Mouse (Mus musculus) erythroblast, embryonic 14.5 days (primary cell): ENCODE data around the gene P4ha2. TPM values are rescaled to one million over a fixed set of nuclear protein-coding genes. Genes with fewer than 3 reads are reported as not detected.
A peak's percentile ranks its signal among the peaks of the same experiment; 100 is the strongest.

Experiments
- H3K27me3 ChIP-seq: 2 replicates; pipeline ENCODE4 v1.6.1; 2012; ENCODE audit warnings: inconsistent platforms; ENCODE audit not compliant: control insufficient read depth
- H3K36me3 ChIP-seq: 2 replicates; pipeline ENCODE4 v1.6.1; 2012; ENCODE audit warnings: mild to moderate bottlenecking, inconsistent platforms; ENCODE audit not compliant: control insufficient read depth
- H3K4me1 ChIP-seq: 2 replicates; pipeline ENCODE4 v1.6.1; 2012; ENCODE audit warnings: inconsistent platforms; ENCODE audit not compliant: control insufficient read depth
- H3K4me3 ChIP-seq: replicated peaks from 2 replicates; pipeline ENCODE3; 2012; ENCODE audit warnings: moderate library complexity, mild to moderate bottlenecking, inconsistent platforms
- H3K9me3 ChIP-seq: 2 replicates; pipeline ENCODE4 v1.6.1; 2012; ENCODE audit warnings: low read length, inconsistent platforms, mixed read lengths; ENCODE audit not compliant: control insufficient read depth
- GATA1 ChIP-seq: IDR thresholded peaks from 2 replicates; pipeline ENCODE4 v1.6.1; 2012; ENCODE audit warnings: low read length, inconsistent platforms, mixed read lengths
- TAL1 ChIP-seq: IDR thresholded peaks from 3 replicates; pipeline ENCODE4 v1.6.1; 2012; ENCODE audit warnings: low read length, inconsistent platforms, mixed read lengths
- polyA plus RNA-seq: library from polyadenylated mRNA; stranded (reverse); fragments of >175 nt; gene quantifications from 2 replicates; pipeline ENCODE4 v1.2.3, GENCODE M21; 2012

The P4ha2 gene
- polyA plus RNA-seq, 1 experiment: not detected

DNA sequence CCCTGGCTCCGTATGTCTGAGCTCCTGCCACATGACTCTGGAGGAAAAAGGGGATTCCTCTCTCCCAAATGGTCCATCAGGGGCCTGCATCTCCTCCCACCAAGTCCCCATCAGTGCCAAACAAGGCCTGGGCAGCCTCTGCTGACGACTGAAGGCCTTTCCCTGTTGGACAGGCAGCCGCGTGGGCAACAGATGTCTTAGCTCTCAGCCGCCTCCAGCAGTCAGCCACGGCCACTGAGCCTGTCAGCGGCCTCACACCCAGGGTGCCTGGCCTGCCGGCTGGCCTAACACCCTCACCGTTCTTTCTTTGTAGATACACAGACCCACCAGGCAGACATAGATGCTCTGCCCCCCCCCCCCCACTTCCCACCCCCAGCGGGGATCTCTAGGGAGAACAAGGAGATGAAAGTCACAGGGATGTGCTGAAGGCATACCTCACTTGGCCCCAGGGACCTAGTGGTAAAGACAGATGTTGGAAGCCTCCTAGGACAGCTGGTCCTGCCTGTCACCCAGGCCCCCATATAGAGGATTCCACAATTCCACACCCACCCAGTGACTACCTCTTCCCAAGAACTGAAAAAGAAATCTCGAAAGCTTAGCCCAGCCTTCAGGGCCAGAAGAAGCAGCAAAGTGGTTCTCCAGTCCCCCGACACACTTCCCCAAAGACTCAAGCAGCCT, 32.4 kb upstream of the P4ha2 start:
- Histone ChIP-seq H3K36me3 (no peaks in the 10 kb centered on the region), H3K9me3 (no peaks in the 10 kb centered on the region), H3K4me3 (no peak overlapping the region), H3K27me3 (peaks cover 63% of the 10 kb centered on the region), H3K4me1 (no peaks in the 10 kb centered on the region; the same call in 1 of the 2 replicates)
- TF ChIP-seq GATA1 (no peak), TAL1 (no peak)

DNA sequence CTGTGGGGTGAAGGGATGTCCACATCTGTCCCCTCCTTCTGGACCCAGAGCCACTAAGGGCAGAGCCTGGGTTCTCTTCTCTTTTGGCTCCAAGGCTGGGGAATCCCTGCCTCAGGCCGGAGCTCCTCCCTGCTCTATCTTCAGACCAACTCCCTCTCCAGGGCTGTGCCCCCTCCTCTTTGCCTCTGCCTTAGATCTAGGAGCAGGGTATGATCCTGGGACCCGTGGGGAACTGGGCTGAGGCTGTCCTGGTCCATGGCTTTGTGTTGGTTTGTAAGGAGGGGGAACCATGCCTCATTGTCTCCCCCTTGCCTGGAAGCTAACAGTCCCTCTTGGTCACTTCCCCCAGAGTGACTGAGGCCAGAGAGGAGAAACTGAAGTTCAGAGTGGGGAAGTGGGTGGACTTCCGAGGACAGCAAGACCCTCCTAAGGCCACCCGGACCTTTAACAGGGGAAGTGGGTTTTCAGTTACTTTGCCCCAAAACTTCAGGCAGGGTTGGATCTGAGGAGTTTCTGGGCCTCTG, 31.8 kb upstream of the P4ha2 start:
- Histone ChIP-seq H3K27me3 (peaks cover 63% of the 10 kb centered on the region), H3K4me3 (no peak overlapping the region), H3K4me1 (no peaks in the 10 kb centered on the region; the same call in 1 of the 2 replicates), H3K9me3 (no peaks in the 10 kb centered on the region), H3K36me3 (no peaks in the 10 kb centered on the region)
- TF ChIP-seq TAL1: no peak
- no peak for TF ChIP-seq GATA1

DNA sequence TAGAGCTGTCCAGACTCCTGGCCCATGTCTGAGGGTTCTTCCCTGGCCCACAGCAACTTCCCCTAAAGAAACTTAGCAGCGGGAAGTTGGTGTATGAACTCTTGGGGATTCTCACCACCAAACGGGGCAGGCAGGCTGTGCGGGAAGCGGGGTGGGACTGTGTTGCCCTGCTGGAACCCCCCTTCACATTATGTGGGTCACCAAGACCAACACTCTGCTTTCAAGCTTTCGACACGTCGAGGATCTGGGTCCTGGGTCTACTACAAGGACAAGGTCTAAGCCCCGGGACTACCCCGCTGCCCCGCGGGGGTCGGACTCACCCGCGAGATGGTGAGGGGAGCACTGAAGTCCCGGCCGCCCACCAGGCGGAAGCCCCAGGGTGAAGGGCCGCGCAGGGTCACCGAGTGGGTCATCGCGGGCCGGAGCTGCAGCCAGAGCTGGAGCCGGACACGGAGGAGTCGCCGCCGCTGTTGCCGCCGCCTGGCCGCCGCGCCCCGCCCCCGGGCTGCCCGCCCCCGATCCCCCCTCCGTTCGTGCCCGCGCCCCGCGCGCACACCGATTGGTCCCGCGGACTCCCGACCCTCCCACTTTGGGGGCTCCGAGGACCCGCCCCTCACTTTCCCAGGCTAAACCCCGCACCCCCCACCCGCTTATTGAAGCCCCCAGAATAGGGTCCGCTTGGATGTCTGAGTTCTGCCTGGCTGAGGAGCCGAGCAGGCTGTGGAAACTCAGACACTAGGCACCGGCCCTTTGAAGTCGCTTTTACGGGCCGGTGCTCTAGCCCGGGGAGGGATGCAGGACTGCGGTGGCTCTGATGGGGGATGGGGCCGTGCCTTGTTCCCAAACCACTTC, 31.1 kb upstream of the P4ha2 start, which contains the start of gene Pdlim4:
Gene Pdlim4 (minus strand): TSS at position 495 of the 852 bp plus-strand sequence.
- H3K27me3 ChIP-seq: peaks cover 66% of the 10 kb centered on the region
- no peaks in the 10 kb centered on the region; the same call in 1 of the 2 replicates for H3K4me1 ChIP-seq

DNA sequence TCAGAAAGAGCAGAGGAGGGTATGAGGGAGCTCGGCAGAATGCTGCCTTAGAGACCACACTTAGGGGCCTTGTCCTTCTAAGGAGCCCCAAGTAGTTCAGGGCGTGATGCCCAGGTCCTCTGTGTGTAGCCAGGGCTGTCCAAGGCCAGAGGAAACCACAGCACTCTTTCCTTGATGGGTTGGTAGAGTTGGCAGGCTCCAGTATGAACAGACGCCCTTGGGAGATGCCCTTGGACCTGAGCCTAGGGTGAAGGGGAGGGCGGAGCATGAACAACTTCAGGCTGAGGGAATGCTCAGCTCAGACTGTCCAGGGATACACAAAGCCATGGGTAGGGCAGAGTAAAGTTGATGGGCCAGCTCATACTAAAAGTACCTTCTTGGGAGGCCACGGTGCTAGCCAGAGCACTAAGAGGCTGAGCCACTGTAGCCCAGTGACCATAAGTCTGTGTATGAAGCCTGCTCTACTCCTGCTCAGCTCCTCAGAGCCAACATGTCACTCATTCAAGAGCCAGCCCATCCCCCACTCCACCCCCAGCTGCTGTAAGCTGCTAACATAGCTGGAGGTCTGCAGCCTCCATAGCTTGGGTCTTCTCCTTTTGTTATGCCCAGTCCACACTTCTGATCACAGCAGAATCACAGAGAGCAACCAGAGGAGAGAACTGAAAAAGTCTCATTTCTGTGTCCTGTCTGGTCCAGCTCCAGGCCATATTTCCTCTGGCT, 28.0 kb upstream of the P4ha2 start:
- Histone ChIP-seq H3K4me3 (no peak overlapping the region), H3K36me3 (no peaks in the 10 kb centered on the region), H3K27me3 (peaks cover 61% of the 10 kb centered on the region), H3K4me1 (no peaks in the 10 kb centered on the region), H3K9me3 (no peaks in the 10 kb centered on the region)
- no peak for TF ChIP-seq GATA1
- no peak for TF ChIP-seq TAL1

More for the DNA sequence above, 31.1 kb upstream of the P4ha2 start, which contains the start of gene Pdlim4:
- Histone ChIP-seq H3K36me3 (no peaks in the 10 kb centered on the region), H3K9me3 (no peaks in the 10 kb centered on the region), H3K4me3 (peak within 1 kb of the TSS; percentile 22)
- TF ChIP-seq TAL1 (no peak), GATA1 (no peak)

DNA sequence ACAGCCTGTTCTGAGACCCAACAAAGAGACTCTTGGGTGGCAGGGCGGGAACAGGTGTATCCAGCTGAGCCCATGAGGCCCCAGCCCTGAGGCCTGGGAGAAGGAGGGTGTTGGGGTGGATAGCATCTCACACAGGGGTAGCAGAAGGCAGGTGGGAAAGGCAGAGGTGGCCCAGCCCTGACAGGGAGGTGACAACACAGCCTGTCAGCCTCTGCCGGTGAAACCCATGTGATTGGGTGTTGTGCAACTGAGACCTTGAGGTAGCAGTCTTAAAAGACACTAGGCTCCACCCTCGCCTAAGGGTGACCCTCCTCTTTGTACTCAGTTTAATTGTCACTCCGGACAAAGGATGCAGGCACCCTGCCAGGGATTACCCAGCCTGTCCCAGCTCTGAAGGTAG, 26.6 kb upstream of the P4ha2 start:
- Histone ChIP-seq H3K27me3 (peaks cover 47% of the 10 kb centered on the region), H3K36me3 (no peaks in the 10 kb centered on the region), H3K4me1 (no peaks in the 10 kb centered on the region), H3K9me3 (no peaks in the 10 kb centered on the region), H3K4me3 (no peak overlapping the region)
- TF ChIP-seq TAL1: no peak
- no peak for TF ChIP-seq GATA1

DNA sequence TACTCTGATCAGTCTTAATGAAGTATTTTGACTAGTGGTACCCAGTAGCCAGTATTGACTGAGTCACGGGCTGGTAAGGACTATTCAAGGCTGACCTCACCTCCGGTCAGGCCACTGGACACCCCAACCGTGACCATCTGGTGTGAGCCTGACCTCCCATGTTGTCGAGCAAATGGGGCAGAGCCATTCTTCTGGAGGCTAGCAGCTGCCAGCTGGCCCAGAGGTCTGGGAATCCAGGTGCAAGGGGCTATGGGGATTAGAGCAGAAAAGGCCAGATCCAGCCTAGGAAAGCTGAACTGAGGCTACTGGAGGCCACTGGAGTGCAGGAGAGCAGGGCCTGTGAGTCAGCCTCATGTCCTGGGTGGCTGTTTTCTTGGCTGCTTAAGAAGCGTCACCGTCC, 24.5 kb upstream of the P4ha2 start:
- no peak overlapping the region for H3K4me3 ChIP-seq
- peaks cover 28% of the 10 kb centered on the region for H3K27me3 ChIP-seq
- H3K9me3 ChIP-seq: no peaks in the 10 kb centered on the region
- H3K4me1 ChIP-seq: no peaks in the 10 kb centered on the region
- TF ChIP-seq TAL1: no peak
- TF ChIP-seq GATA1: no peak
- no peaks in the 10 kb centered on the region for H3K36me3 ChIP-seq

DNA sequence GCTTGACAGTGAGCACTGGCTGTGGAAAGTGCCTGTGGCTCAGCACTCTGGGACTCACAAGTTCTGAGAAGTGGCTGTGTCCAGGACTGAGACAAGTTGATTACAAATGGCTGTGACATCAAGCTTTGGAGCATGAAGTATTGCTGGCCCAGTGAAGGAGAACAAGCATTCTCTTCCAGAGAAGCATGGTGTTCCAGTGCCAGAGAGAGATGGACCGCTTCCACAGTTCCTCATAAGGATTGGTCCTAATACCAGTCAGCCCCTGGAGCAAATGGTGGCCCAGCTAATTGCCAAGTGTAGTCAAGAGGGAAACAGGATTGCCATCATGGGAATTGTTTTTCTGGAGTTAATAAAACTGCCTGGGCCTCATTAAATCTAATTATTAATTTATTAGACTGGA, 23.8 kb upstream of the P4ha2 start:
- Histone ChIP-seq H3K9me3 (no peaks in the 10 kb centered on the region), H3K4me3 (no peak overlapping the region), H3K27me3 (peaks cover 21% of the 10 kb centered on the region), H3K4me1 (no peaks in the 10 kb centered on the region), H3K36me3 (no peaks in the 10 kb centered on the region)
- no peak for TF ChIP-seq GATA1
- no peak for TF ChIP-seq TAL1

- H3K9me3 ChIP-seq: no peaks in the 10 kb centered on the region
- peaks cover 8% of the 10 kb centered on the region for H3K27me3 ChIP-seq
- no peaks in the 10 kb centered on the region; the same call in 1 of the 2 replicates for H3K4me1 ChIP-seq
- no peak overlapping the region for H3K4me3 ChIP-seq
- no peak for TF ChIP-seq GATA1
- no peak for TF ChIP-seq TAL1
- no peaks in the 10 kb centered on the region for H3K36me3 ChIP-seq
Measured at GRCm38 (mm10) chr11:54080435-54080834, 19.5 kb upstream of the P4ha2 start.
